Mouse (Mus musculus) cerebellum, postnatal 14 days (tissue): ENCODE data around the gene Prkab1.

Experiments
- DNase-seq, 2 experiments: peaks; one replicate each; pipeline ENCODE4 v3.0.0; 2021; ENCODE audit warnings: mixed read lengths in 2 of 2

Gene Prkab1

GRCm38 (mm10) chr5:116024327-116024739 lies at the start of gene Prkab1:
Prkab1 (minus strand) TSS chr5:116024508.
- peak; percentile 93 to 94 for DNase-seq

GRCm38 (mm10) chr5:116069618-116070017 lies 45.3 kb upstream of the Prkab1 start:
- DNase-seq: no peak

GRCm38 (mm10) chr5:116052826-116053225 lies 28.5 kb upstream of the Prkab1 start:
- no peak for DNase-seq

- DNase-seq: no peak
Measured at GRCm38 (mm10) chr5:116052171-116052570, 27.9 kb upstream of the Prkab1 start.

GRCm38 (mm10) chr5:116049821-116050220 lies 25.5 kb upstream of the Prkab1 start:
- no peak for DNase-seq

GRCm38 (mm10) chr5:116048321-116048720 lies 24.0 kb upstream of the Prkab1 start:
- DNase-seq: no peak

GRCm38 (mm10) chr5:116046246-116046645 lies 21.9 kb upstream of the Prkab1 start:
- DNase-seq: no peak

- no peak for DNase-seq
Measured at GRCm38 (mm10) chr5:116045581-116045980, 21.3 kb upstream of the Prkab1 start.

- DNase-seq: no peak
Measured at GRCm38 (mm10) chr5:116042241-116042640, 17.9 kb upstream of the Prkab1 start.

GRCm38 (mm10) chr5:116039706-116040105 lies 15.4 kb upstream of the Prkab1 start:
- no peak for DNase-seq

- DNase-seq: no peak
Measured at GRCm38 (mm10) chr5:116037731-116038130, 13.4 kb upstream of the Prkab1 start.

GRCm38 (mm10) chr5:116036465-116036864 lies 12.2 kb upstream of the Prkab1 start:
- DNase-seq: no peak

- peak; percentile 83 to 85 for DNase-seq
Measured at GRCm38 (mm10) chr5:116031190-116031577, 6.9 kb upstream of the Prkab1 start.

- no peak for DNase-seq
Measured at GRCm38 (mm10) chr5:116030566-116031189, 6.4 kb upstream of the Prkab1 start.

- no peak for DNase-seq
Measured at GRCm38 (mm10) chr5:116029071-116029470, 4.8 kb upstream of the Prkab1 start.

GRCm38 (mm10) chr5:116026561-116026960 lies 2.3 kb upstream of the Prkab1 start:
- DNase-seq: no peak

- no peak for DNase-seq
Measured at GRCm38 (mm10) chr5:116026107-116026506, 1.8 kb upstream of the Prkab1 start.

GRCm38 (mm10) chr5:116023821-116024284 lies 455 bp downstream of the Prkab1 start:
- peak in 1 of 2 experiments; percentile 53 for DNase-seq

GRCm38 (mm10) chr5:116023251-116023661 lies 1.1 kb downstream of the Prkab1 start:
- DNase-seq: peak; percentile 24 to 41

- no peak for DNase-seq
Measured at GRCm38 (mm10) chr5:116022658-116023200, 1.6 kb downstream of the Prkab1 start.

- no peak for DNase-seq
Measured at GRCm38 (mm10) chr5:116022131-116022530, 2.2 kb downstream of the Prkab1 start.

- no peak for DNase-seq
Measured at GRCm38 (mm10) chr5:116021552-116021951, 2.8 kb downstream of the Prkab1 start.

GRCm38 (mm10) chr5:116019371-116019770 lies 4.9 kb downstream of the Prkab1 start:
- no peak for DNase-seq

GRCm38 (mm10) chr5:116018784-116019183 lies 5.5 kb downstream of the Prkab1 start:
- DNase-seq: no peak

GRCm38 (mm10) chr5:116018196-116018595 lies 6.1 kb downstream of the Prkab1 start:
- DNase-seq: no peak
